Mouse (Mus musculus) hindbrain, postnatal 0 days (tissue): ENCODE measurements at regions not wholly inside any gene's neighbourhood (a gene's known extent, or its start where the extent isn't known, plus 50 kb on each side); places are given as distances from the start of the nearest gene placed in this dataset.

ENCODE experiments used
- ATAC-seq: fragments of 200-750 bp; cut with Nextera tagmentation; 2 replicates; pipeline ENCODE4 v1.8.0; 2017; ENCODE audit warnings: mild to moderate bottlenecking, moderate TSS enrichment, moderate library complexity
- DNase-seq: peaks from one replicate; pipeline ENCODE4 v3.0.0-alpha.2; 2015; ENCODE audit warnings: low spot score
- H3K27ac ChIP-seq: fragments of 300-500 bp; sonication (generic); 2 replicates; pipeline ENCODE4 v1.5.1; 2014; ENCODE audit warnings: mild to moderate bottlenecking
- H3K27me3 ChIP-seq: fragments of 300-500 bp; sonication (generic); 2 replicates; pipeline ENCODE4 v1.6.1; 2014; ENCODE audit warnings: low read length, mixed read lengths; ENCODE audit not compliant: insufficient read depth
- H3K36me3 ChIP-seq: fragments of 300-500 bp; sonication (generic); 2 replicates; pipeline ENCODE4 v1.6.1; 2014; ENCODE audit warnings: low read length, mixed read lengths; ENCODE audit not compliant: insufficient read depth
- H3K4me1 ChIP-seq: fragments of 300-500 bp; sonication (generic); 2 replicates; pipeline ENCODE4 v1.6.1; 2014; ENCODE audit warnings: antibody characterized with exemption, low read length, mixed read lengths; ENCODE audit not compliant: insufficient read depth
- H3K4me2 ChIP-seq: fragments of 300-500 bp; sonication (generic); 2 replicates; pipeline ENCODE4 v1.6.1; 2014; ENCODE audit warnings: low read depth, mild to moderate bottlenecking, low read length, moderate library complexity, mixed read lengths
- H3K4me3 ChIP-seq: fragments of 300-500 bp; sonication (generic); 2 replicates; pipeline ENCODE4 v1.5.1; 2014; ENCODE audit warnings: low read length
- H3K9ac ChIP-seq: fragments of 300-500 bp; sonication (generic); replicated peaks from 2 replicates; pipeline ENCODE4 v1.6.1; 2014; ENCODE audit warnings: mild to moderate bottlenecking, low read length, moderate library complexity, mixed read lengths
- H3K9me3 ChIP-seq: fragments of 300-500 bp; sonication (generic); 2 replicates; pipeline ENCODE4 v1.6.1; 2016; ENCODE audit warnings: low read length, mixed read lengths
- CTCF ChIP-seq: IDR thresholded peaks from 2 replicates; pipeline ENCODE4 v1.5.1; 2016; ENCODE audit warnings: antibody characterized with exemption, control low read depth, low read depth
- WGBS: fragments of 180-500 bp; shearing (Covaris S2); extraction: QIAGEN DNeasy Blood & Tissue Kit; methylation state at CpG from one replicate; pipeline ENCODE4 v1.1.7; 2014; 5-methylcytosine and 5-hydroxymethylcytosine counted together

- DNase-seq, result no peak
- no peak for TF ChIP-seq CTCF
- H3K27ac ChIP-seq, result no peak overlapping the region
- no peak for ATAC-seq
- H3K9me3 ChIP-seq, result no peaks in the 10 kb centered on the region
- WGBS, result 74% methylated on average over 11 of the region's 11 CpGs
- no peak overlapping the region for H3K9ac ChIP-seq
- H3K27me3 ChIP-seq, result no peaks in the 10 kb centered on the region
- no peaks in the 10 kb centered on the region for H3K4me1 ChIP-seq
- no peaks in the 10 kb centered on the region for H3K36me3 ChIP-seq
- H3K4me2 ChIP-seq, result no peak overlapping the region
- H3K4me3 ChIP-seq, result no peak overlapping the region
Observed at GRCm38 (mm10) chr17:44418676-44419404, 230.5 kb downstream of the Clic5 start.

GRCm38 (mm10) chr17:44419405-44419729, 231.0 kb downstream of the Clic5 start:
- WGBS, result 92% methylated on average over 7 of the region's 7 CpGs
- ATAC-seq, result no peak
- no peak for TF ChIP-seq CTCF
- H3K9ac ChIP-seq, result no peak overlapping the region
- no peak for DNase-seq
- no peak overlapping the region for H3K27ac ChIP-seq
- no peaks in the 10 kb centered on the region for H3K4me1 ChIP-seq
- no peaks in the 10 kb centered on the region for H3K27me3 ChIP-seq
- no peak overlapping the region for H3K4me3 ChIP-seq
- no peak overlapping the region for H3K4me2 ChIP-seq
- no peaks in the 10 kb centered on the region for H3K9me3 ChIP-seq
- no peaks in the 10 kb centered on the region for H3K36me3 ChIP-seq

GRCm38 (mm10) chr17:44420098-44421070, 232.0 kb downstream of the Clic5 start:
- H3K4me1 ChIP-seq, result no peaks in the 10 kb centered on the region
- H3K9me3 ChIP-seq, result no peaks in the 10 kb centered on the region
- H3K9ac ChIP-seq, result no peak overlapping the region
- ATAC-seq (peak; percentile 58; the same call in 1 of the 2 replicates), DNase-seq (peak; percentile 32)
- no peaks in the 10 kb centered on the region for H3K27me3 ChIP-seq
- H3K27ac ChIP-seq, result no peak overlapping the region
- no peak overlapping the region for H3K4me3 ChIP-seq
- H3K4me2 ChIP-seq, result no peak overlapping the region
- 63% methylated on average over 9 of the region's 9 CpGs for WGBS
- no peaks in the 10 kb centered on the region for H3K36me3 ChIP-seq
- peak; percentile 46 for TF ChIP-seq CTCF

- Histone ChIP-seq H3K4me3 (no peak overlapping the region), H3K4me2 (no peak overlapping the region), H3K36me3 (no peaks in the 10 kb centered on the region), H3K27ac (no peak overlapping the region), H3K9me3 (no peaks in the 10 kb centered on the region), H3K4me1 (no peaks in the 10 kb centered on the region), H3K9ac (no peak overlapping the region), H3K27me3 (no peaks in the 10 kb centered on the region)
- no peak for TF ChIP-seq CTCF
- no peak for DNase-seq
- 89% methylated on average over 2 of the region's 2 CpGs for WGBS
- ATAC-seq, result no peak
Observed at GRCm38 (mm10) chr17:44422161-44422560, 233.8 kb downstream of the Clic5 start.

- H3K9ac ChIP-seq, result no peak overlapping the region
- H3K9me3 ChIP-seq, result no peaks in the 10 kb centered on the region
- TF ChIP-seq CTCF, result no peak
- H3K27ac ChIP-seq, result no peak overlapping the region
- H3K27me3 ChIP-seq, result no peaks in the 10 kb centered on the region
- H3K36me3 ChIP-seq, result no peaks in the 10 kb centered on the region
- DNase-seq (no peak), ATAC-seq (no peak)
- H3K4me3 ChIP-seq, result no peak overlapping the region
- no peaks in the 10 kb centered on the region for H3K4me1 ChIP-seq
- H3K4me2 ChIP-seq, result no peak overlapping the region
- 83% methylated on average over 5 of the region's 5 CpGs for WGBS
Observed at GRCm38 (mm10) chr17:44422865-44423264, 234.5 kb downstream of the Clic5 start.

- no peak overlapping the region for H3K4me3 ChIP-seq
- ATAC-seq, result no peak
Observed at GRCm38 (mm10) chr17:44423471-44423985, 235.1 kb downstream of the Clic5 start.

More at GRCm38 (mm10) chr17:44423471-44423985, 235.1 kb downstream of the Clic5 start:
- no peaks in the 10 kb centered on the region for H3K36me3 ChIP-seq
- no peak for TF ChIP-seq CTCF
- no peak for DNase-seq
- H3K9ac ChIP-seq, result no peak overlapping the region
- H3K4me1 ChIP-seq, result no peaks in the 10 kb centered on the region
- no peaks in the 10 kb centered on the region for H3K27me3 ChIP-seq
- 87% methylated on average over 5 of the region's 5 CpGs for WGBS
- no peaks in the 10 kb centered on the region for H3K9me3 ChIP-seq
- H3K27ac ChIP-seq, result no peak overlapping the region
- no peak overlapping the region for H3K4me2 ChIP-seq
